Mouse (Mus musculus) frontal cortex, adult (tissue): Measurements from ENCODE around the gene Srxn1.

ENCODE experiments used
- ATAC-seq: cut with Nextera tagmentation; 2 replicates; pipeline ENCODE4 v1.9.2; 2017; ENCODE audit warnings: mild to moderate bottlenecking, moderate library complexity, mixed read lengths; ENCODE audit not compliant: low TSS enrichment

The Srxn1 gene

GRCm38 (mm10) chr2:152089581-152089980 lies 15.7 kb upstream of the Srxn1 start:
- ATAC-seq: no peak

GRCm38 (mm10) chr2:152090486-152090885 lies 14.8 kb upstream of the Srxn1 start:
- no peak for ATAC-seq

- ATAC-seq: no peak
These were observed 13.8 kb upstream of the Srxn1 start for GRCm38 (mm10) chr2:152091342-152092056.

- ATAC-seq: no peak; the same call in 1 of the 2 replicates
These were observed 12.4 kb upstream of the Srxn1 start for GRCm38 (mm10) chr2:152092927-152093326.

GRCm38 (mm10) chr2:152093356-152093792 lies 11.9 kb upstream of the Srxn1 start:
- ATAC-seq: peak; percentile 11

- ATAC-seq: no peak
These were observed 10.3 kb upstream of the Srxn1 start for GRCm38 (mm10) chr2:152094856-152095545.

GRCm38 (mm10) chr2:152096922-152097321 lies 8.4 kb upstream of the Srxn1 start:
- no peak for ATAC-seq

GRCm38 (mm10) chr2:152097916-152098315 lies 7.4 kb upstream of the Srxn1 start:
- no peak for ATAC-seq

- ATAC-seq: no peak
These were observed 5.8 kb upstream of the Srxn1 start for GRCm38 (mm10) chr2:152099538-152099937.

GRCm38 (mm10) chr2:152101761-152102160 lies 3.6 kb upstream of the Srxn1 start:
- ATAC-seq: peak; percentile 44

GRCm38 (mm10) chr2:152102369-152102768 lies 2.9 kb upstream of the Srxn1 start:
- peak; percentile 25 for ATAC-seq

GRCm38 (mm10) chr2:152104711-152105317 lies 502 bp upstream of the Srxn1 start:
- ATAC-seq: 0 out of 2 replicates have a peak, but pooled peaks have one; percentile 11

GRCm38 (mm10) chr2:152106225-152106595 lies 894 bp downstream of the Srxn1 start:
- no peak for ATAC-seq

GRCm38 (mm10) chr2:152106597-152106996 lies 1.3 kb downstream of the Srxn1 start:
- no peak for ATAC-seq

- ATAC-seq: no peak
These were observed 3.4 kb downstream of the Srxn1 start for GRCm38 (mm10) chr2:152108702-152109101.

GRCm38 (mm10) chr2:152109386-152109785 lies 4.1 kb downstream of the Srxn1 start:
- ATAC-seq: no peak

- ATAC-seq: peak; percentile 11; the same call in 1 of the 2 replicates
These were observed 6.0 kb downstream of the Srxn1 start for GRCm38 (mm10) chr2:152111311-152111710.

- peak; percentile 69 for ATAC-seq
These were observed 6.6 kb downstream of the Srxn1 start for GRCm38 (mm10) chr2:152111920-152112319.

GRCm38 (mm10) chr2:152112490-152112889 lies 7.2 kb downstream of the Srxn1 start:
- ATAC-seq: no peak

- peak; percentile 52 for ATAC-seq
These were observed 7.7 kb downstream of the Srxn1 start for GRCm38 (mm10) chr2:152112970-152113369.

- ATAC-seq: no peak
These were observed 9.0 kb downstream of the Srxn1 start for GRCm38 (mm10) chr2:152114057-152114975.

GRCm38 (mm10) chr2:152117694-152118093 lies 12.4 kb downstream of the Srxn1 start:
- ATAC-seq: no peak
